Mouse (Mus musculus): ENCODE results near the gene Mcts1.

Mcts1 gene

DNA sequence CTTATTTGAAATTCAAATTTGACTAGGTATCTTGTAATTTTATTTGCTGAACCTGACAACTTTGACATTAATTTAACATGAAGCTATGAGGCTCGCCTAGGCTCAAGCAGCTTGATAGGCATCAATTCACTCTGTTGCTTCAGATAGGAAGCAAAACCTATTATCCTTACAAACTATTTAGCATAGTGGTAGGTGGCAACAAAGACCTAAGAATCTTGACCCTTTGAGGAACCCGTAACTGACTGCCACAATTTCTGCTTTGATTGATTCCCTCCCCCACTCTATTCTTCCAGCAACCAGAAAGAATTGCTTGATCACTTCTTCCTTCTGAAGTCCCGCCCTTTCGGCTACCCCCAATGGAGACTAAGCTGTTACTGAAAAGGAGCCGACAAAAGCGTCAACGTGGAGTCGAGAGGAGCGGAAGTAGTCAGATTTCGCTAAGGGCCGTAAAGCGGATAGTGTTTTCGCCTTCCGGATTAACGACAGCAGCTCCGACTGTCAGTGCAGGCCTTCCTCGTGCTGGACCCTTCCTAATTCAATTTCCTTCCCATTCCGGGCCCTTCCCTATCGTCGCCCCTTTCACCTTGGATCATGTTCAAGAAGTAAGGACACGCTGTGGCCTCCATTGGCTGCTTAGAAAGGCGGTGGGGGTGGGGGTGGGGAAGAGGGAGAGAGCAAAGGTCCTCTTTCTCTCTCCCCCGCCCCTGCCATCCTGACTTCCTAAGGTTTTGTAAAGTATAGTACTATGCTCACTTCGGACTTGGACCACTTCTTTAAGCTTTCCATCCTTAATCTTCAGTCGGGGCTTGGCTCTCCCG lies at the start of gene Mcts1:
TSS of gene Mcts1 (plus strand) at position 402 of the 818 bp plus-strand sequence.
- in situ Hi-C loops (cut with MseI, MboI) = no loop called here

DNA sequence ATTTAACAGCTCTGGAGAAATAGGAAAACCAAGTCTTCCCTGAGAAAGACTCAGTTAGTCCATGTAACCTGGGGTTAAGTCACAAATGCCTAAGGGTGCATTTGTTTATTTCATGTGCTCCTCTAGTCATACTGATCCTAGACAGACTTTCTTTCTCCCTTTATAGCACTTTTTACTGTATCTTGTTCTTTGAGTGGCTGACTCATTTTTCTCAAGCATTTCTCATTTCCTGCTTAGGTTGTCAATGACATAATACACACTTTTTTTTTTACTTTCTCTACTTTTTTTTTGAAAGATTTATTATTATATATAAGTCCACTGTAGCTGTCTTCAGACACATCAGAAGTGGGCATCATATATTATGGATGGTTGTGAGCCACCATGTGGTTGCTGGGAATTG lies 47.1 kb upstream of the Mcts1 start:
- in situ Hi-C loops (cut with MseI, MboI) = no loop called here

DNA sequence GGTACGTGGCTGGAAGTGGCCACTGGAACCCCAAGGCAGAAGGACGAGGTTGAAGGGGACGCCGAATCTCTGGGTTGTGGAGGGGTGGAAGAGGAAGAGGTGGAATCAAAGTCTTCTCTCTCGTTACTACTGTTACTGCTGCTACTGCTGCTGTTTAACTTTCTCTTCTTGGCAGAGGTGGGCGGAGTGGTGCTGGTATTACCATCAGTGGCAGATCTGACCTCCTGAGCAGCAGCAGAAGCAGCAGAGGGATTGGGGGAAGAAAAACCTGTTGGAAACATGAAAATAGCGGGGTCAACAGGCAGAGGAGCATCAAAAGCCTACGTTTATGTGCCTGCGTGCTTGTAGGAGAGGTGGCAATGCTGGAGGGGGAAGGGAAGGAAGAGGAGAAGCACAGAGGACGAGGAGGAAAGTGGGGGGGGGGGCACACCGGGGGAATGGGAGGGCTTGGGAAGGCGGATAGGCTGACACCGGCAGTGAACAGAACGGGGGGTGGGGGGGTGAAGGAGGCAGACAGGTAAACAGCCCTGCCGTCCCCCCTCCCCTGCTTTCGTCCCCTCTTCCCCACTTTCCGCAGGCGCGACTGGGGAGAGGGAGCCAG lies 36.3 kb upstream of the Mcts1 start:
- in situ Hi-C loops (cut with MseI, MboI) = no loop called here

DNA sequence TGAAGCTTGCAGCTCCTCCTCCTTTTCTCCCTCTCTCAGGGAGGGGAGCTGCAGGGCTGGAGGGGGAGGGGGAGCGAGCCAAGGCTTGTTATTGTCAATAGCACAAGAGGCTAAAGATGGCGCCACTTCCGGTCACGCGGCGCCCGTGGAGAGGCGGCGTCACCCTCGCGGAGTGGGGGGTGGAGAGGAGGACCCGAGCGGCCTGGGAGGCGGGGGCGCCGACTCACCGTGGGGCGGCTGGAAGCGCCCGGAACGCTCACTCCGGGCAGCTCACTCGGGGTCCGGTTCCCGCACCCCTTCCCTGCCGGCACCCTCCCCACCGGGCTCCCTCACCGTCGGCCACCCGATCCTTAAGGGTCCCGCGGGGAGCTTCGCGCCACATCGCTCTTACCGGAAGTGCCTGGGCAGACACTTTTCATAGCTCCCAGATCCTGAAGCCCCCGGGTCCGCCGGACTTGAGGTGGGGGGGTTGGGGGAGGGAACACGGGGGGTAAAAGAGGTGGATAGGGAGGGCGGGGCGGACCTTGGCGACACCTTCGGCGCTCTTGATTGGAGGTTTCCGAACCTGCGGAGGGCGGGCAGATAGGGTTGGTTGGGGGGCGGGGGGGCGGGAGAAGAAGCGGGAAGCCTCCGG lies 35.7 kb upstream of the Mcts1 start:
- in situ Hi-C loops (cut with MseI, MboI) = no loop called here

DNA sequence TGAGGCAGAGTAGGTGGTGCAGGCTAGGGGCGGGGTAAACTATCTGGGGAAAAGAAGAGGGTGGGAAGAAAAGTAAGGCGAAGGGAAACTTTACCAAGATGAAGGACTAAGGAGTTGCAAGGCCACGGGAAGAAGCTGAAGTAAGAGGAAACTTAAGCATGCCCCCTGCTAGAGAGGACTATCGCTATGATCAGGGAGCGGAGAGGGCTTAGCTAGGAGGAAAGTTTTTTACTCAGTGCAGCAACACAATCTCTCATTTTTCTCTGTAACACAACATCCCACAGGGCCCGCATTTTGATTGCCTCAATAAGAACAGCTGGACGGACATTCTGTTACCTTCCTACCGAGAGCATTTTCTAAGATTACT lies 35.2 kb upstream of the Mcts1 start:
- in situ Hi-C loops (cut with MseI, MboI) = no loop called here

DNA sequence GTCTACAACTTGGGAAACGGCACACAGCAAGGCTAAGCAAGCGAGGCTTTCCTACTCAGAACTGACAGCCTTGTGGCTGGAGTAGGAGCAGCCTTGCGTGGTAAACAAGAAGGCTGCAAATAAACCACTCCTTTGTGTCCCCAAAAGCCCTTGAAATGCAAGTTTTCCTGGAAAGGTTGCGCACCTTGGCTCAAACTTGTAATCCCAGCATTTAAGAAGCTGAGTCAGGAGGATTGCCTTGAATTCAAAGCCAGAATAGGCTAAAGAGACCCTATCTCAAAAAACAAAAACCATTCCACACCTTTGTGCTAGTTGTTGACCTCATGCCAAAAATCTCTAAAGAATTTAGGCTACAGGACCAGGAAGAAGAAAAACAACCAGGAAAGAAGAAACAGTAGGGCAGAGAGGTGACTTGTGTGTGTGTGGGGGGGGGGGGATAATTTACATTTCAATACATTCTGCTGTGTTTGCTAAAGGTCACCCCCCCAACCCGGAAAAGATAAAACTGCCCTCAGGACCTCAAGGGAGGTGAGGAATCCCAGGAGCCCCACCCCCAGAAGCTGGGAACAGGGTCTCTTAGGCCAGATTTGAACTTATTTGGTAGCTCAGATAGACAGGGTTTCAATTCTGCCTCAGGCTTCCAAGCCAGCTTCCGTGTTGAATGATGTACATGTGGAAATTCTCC lies 33.7 kb upstream of the Mcts1 start:
- in situ Hi-C loops (cut with MseI, MboI) = no loop called here

DNA sequence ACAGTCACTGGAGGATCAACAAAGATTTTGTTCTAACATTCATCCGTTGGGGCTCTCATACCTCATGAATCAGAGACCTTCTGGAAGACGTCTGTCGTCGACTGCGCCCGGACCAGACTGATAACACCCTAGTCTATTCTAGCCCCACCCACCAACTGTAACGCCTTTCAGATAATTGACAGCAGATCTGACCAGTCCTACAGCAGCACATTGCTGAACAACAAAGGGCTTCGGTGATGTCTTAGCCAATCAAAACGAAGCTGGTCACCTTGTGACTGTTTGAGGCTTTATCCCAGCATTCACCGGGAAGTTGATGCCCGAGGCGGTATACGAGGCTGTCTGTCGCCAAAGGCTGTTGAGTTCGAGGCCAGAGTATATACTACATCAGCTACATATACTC lies 24.3 kb upstream of the Mcts1 start, which contains the start of gene Cul4b:
TSS of gene Cul4b (minus strand) at position 119 of the 400 bp plus-strand sequence.
- in situ Hi-C loops (cut with MseI, MboI) = no loop called here

DNA sequence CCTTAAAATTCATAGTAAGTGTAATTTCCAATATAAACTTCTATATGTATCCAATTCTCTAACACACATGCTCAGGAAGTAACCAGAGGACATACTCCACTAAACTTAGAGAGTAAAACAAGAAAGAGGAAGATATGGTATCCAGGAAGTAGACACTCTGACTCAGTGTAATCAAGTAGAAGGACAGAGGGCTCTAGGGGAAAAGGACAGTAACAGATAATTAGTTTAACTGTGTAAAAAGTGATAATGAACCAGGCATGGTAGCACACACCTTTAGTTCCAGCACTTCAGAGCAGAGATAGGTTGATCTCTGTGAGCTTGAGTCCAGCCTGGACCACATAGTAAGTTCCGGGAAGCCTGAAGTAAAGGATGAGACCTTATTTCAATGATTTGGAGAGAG lies 19.2 kb upstream of the Mcts1 start:
- in situ Hi-C loops (cut with MseI, MboI) = no loop called here

DNA sequence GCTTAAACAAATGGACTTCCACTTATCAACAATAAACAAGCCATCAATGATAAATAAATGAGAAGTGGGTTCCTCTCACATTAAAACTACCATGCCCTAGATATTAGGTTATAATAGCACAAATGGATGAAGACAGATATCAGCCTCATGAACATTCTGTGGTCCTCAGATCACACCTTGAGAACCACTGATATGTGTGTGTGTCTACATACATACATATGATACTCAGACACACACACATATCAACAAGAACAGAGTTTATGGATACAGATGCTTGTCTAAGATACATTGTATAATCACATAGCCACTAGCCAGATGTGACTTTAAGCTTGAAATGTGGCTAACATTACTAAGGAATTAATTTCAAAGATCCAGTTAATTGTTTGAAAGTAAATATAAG lies 17.1 kb upstream of the Mcts1 start:
- in situ Hi-C loops (cut with MseI, MboI) = no loop called here

DNA sequence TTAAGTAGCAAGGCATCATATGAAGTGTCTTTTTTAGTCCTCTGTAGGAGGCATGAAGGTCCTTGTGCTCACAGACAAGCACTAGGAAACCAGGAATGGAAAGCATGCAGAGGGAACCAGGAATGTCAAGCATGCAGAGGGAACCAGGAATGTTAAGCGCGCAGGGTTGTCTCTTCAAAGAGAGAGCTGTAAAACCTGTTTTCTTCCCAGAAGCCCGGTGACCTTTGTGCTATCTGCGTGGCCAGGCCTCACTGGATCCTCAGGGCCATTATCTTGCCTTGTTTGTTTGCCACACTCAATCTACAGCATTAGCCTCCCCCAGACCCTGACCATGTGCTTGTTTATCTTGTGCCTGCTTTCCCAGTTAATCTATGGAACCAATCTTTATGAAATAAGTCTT lies 10.6 kb upstream of the Mcts1 start:
- in situ Hi-C loops (cut with MseI, MboI) = no loop called here

DNA sequence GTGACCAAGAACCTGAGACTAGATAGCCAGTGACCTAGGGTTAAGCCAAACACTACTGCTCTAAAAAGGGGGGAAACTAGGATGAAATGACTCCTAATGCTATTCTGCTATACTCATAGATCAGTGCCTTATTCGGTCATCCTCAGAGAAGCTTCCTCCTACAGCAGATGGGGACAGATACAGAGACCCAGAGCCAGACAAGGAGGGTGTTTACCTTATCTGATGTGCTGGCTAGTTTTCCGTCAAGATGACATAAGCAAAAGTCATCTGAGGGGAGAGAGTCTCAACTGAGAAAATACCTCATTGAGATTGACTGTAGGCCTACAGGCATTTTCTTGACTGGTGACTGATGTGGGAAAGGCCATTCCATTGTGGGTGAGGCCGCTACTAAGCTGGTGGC lies 8.6 kb upstream of the Mcts1 start:
- in situ Hi-C loops (cut with MseI, MboI) = no loop called here

DNA sequence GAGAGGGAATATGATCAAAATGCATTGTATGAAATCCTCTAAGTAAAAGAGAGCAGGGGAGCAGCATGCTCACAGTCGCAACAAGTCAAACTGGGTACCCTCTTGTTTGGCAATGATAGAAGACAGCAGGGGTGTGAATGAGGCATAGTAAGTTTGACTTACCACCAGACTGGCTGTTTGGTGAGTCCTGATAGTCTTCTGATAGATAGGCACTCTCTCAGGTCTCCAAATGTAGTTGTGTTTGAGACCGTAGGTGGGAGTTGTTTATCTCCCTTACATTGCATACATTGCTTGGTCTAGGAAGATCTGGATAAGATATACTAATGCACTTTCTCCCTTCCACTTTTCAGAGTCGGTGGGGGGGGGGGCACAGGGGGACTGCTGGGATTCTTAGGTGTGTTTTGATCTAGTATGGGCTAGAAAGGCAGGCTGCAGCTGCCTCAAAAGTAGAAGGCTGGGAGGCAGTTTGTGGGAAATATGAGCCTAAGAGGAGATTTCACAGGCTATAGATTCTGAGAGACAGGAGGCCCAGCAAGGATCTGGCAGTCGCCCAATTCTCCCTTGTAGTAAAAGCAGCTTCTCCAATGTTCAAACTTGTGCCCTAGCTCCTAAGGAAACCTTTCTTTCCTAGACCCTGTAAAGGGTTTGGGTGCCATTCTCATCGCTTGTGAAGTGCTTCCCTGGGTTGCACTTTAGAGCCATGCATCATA lies 7.0 kb upstream of the Mcts1 start:
- in situ Hi-C loops (cut with MseI, MboI) = no loop called here

DNA sequence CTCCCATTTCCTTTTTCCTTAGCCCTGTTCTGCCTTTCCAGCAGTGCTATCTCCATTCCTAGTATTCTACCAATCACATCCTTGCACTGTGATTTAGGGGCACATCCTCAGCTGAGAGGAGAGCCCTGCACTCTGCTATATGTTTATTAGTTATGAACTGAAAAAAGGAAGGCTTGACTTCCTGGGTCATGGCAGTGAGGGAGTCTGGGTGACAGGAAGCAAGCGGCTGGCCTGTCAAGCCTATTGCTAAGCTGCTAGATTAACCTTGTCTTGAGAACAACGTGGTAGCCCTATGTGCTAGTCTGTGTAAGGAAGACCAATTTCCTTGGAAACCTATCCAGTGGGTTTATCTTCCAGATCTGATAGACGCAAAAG lies 604 bp downstream of the Mcts1 start:
- in situ Hi-C loops (cut with MseI, MboI) = no loop called here

DNA sequence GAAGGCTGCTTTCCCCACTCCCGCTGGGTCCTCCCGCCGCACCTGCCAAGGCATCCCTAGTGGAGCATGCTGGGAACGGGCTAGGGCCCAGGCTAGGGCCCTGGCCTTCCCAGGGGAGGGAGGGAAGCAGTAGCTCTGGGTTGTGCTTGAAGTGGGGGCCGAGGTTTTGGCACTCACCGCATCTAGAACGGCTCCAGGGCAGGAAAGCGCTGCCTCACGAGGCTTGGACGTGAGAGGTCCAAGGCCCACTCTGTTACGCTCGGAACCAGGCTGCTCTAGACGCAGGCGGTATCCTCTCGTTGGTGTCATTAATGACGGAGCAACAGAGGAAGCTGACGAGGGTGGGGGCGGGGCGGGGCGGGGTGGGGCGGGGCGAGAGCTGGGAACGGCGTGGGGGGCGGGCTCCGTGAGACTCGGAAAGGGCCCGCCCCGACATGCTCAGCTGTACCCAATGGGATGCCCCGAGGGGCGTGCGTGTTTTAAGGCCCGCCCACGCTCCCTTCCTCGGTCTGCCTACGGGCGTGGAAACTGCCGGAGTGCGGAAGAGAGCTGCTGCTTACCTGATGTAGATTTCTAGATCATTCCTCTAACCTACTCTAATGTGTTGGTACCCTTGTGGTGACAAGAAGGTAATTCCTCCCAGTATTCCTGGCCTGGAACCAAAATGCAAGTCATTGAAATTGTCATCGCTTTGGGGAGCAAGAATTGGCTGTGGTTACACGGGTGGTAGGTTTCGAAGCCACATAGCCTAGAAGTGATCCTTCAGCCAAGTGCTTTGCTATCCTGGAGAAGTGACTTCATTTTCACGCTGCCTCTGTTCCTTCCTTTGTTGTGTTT lies 34.6 kb downstream of the Mcts1 start, which contains the start of gene C1galt1c1:
TSS of gene C1galt1c1 (minus strand) at position 287 of the 837 bp plus-strand sequence.
- in situ Hi-C loops (cut with MseI, MboI) = no loop called here

DNA sequence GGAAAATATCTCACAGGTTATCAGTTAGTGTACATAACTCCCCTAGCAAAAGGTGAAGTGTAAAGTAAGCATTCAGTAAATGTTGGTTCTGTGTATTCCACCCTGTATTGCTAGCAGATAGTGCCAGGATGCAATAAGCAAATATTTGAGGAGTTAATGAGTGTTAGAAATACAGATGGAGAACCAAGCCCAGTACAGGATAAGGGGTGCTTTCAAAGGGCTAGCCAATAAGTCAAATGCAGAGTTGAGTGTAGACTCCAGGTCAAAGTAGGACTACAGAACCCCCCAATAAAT lies 35.2 kb downstream of the Mcts1 start:
- in situ Hi-C loops (cut with MseI, MboI) = no loop called here

DNA sequence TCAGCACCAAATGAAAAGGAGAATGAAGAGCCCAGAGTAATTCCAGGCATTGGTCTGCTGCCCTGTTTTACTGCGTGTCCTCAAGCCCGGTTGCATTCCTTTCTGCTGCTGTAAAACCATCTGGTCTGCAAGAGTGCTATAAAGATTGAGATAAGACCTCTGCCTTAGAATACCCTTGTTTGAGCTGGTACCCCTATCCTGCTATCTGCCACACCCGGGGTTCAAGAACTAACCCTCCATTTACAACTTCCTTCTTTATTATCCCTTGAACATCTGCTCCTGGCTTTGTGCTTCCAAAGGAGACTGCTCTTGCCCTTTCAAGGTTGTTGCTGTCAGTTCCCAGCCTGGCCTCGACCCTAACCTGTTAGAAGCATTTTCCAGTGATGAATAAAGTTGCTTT lies 41.1 kb downstream of the Mcts1 start:
- in situ Hi-C loops (cut with MseI, MboI) = no loop called here

DNA sequence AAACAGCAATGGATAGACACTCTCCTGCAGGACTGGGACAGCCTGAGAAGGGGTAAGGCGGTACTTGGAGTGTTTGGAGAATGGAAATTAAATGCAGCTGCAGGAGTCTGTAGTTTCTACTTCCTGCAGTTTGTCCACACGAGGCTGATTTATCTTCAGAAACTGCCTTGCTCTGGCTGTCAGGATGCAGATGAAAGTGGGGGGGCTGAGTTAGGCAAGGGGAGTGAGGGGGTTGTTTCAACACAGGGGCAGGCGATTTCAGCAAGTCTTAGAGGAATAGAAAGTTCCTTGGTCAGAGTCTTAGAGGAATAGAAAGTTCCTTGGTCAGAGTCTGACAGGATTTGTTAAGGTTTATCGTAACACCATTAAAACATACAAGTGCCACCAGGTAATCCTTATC lies 41.8 kb downstream of the Mcts1 start:
- in situ Hi-C loops (cut with MseI, MboI) = no loop called here

DNA sequence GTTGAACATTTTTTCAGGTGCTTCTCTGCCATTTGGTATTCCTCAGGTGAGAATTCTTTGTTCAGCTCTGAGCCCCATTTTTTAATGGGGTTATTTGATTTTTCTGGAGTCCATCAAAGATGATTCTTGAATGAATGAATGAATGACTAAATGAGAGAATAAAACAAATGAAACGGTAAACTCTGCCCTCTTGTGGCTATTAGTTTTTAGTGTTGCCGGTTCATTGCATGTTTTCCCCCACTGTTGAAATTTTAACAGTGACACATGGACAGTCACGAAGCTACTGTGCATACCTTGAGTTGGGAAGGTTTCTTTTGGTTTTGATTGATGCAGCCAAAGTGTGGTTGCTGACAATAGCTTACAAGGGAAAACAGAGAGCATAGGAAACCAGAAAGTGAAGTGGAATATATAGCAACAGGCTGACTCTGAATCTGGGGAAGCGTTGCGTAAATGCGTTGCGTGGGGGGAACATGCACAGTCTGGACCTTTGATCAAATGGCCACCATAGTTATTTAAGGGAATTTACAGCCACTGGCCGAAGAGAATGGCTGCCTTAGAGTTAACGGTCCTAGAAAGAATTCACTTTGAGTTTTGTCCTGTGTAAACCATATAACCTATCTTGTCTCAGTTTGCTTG lies 50.1 kb downstream of the Mcts1 start:
- in situ Hi-C loops (cut with MseI, MboI) = loop anchor here in 1 of 2 experiments (10.0 kb wide), 1 partner anchor 136 kb away; no protein-coding TSS in a partner anchor

DNA sequence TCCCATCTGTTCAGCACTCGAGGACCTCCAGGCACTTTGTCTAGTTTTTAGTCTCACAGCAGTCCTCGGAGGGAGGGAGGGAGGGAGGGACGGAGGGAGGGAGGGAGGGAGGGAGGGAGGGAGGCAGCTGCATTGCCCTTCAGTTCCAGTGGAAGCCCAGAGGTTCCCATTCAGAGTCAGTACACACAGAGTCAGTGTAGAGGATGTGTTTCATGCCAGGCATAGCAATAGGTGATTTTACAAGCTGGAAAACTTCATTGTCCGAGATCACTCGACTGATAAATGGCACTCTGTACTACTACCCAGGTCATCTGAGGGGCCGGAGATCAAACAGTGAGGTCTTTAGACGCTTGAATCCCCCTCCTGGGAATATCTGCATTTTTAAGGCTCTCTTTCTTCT lies 50.8 kb downstream of the Mcts1 start:
- in situ Hi-C loops (cut with MseI, MboI) = loop anchor here in 1 of 2 experiments (10.0 kb wide), 1 partner anchor 136 kb away; no protein-coding TSS in a partner anchor

DNA sequence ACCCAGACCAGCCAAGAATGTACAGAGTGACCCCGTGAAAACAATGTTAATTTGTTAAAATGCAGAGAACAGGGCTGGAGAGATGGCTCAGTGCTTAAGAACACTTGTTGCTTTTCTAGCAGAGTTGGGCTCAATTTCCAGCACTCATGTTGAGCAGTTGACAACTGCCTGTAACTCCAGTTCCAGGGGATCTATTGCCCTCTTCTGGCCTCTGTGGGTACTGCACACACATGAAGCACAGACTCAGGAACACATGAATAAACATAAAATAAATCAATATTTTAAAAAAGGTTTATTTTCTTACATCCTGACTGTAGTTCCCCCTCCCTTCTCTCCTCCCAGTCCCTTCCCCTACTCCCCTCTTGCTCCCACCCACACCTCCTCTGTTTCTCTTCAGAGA lies 52.8 kb downstream of the Mcts1 start:
- in situ Hi-C loops (cut with MseI, MboI) = loop anchor here in 1 of 2 experiments (10.0 kb wide), 1 partner anchor 138 kb away; no protein-coding TSS in a partner anchor
